Mouse (Mus musculus): ENCODE results near the gene Ccdc78.

DNA sequence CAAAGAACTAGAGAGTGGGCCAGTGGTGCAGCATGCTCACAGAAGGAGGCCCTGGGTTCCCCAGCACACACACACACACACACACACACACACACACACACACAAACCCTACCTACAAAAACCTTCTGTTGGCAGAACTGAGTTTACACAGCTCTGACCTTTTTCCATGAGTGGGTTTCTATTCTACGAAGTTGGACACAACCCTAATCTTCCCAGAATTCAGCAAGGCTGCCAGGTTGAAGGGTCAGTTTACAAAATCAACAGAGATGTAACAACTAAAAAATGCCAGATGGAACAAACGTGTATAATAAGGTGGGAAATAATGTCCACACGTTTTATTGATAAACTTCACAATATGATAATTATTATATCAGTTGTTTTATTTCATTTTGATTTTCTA lies 28.7 kb upstream of the Ccdc78 start:
- TF ChIP-seq RAD21 (IDR thresholded peaks at IDR 0.05; ENCODE audit: low read depth, low read length), result no peak
- TF ChIP-seq CTCF (IDR thresholded peaks at IDR 0.05 in 2 of 3, conservative IDR thresholded peaks at IDR 0.05 in 1 of 3; ENCODE audit: control insufficient read depth in 1 of 3, insufficient read depth in 1 of 3, low read depth in 2 of 3, low read length in 3 of 3, poor library complexity in 1 of 3, severe bottlenecking in 1 of 3), result no peak
- no peak for TF ChIP-seq ZC3H11A (IDR thresholded peaks at IDR 0.05; ENCODE audit: low read depth, low read length)
- TF ChIP-seq EP300 (IDR thresholded peaks at IDR 0.05; ENCODE audit: low read depth in 1 of 2, low read length in 2 of 2), result no peak
- no peak for TF ChIP-seq POLR2A (IDR thresholded peaks at IDR 0.05; ENCODE audit: control insufficient read depth in 1 of 2, insufficient read depth in 1 of 2, low read depth in 1 of 2, low read length in 2 of 2, poor library complexity in 1 of 2)
- no peak for TF ChIP-seq TAL1 (IDR thresholded peaks at IDR 0.05; ENCODE audit: low read length)
- no peak for TF ChIP-seq UBTF (IDR thresholded peaks at IDR 0.05; ENCODE audit: borderline replicate concordance, insufficient read depth, low read depth, low read length)

All from MEL (cell line).